Mouse (Mus musculus) thymus, adult 2 months (tissue): ENCODE data around the gene Ska3.

Experiments used
- CTCF ChIP-seq: fragments of 200-500 bp; IDR thresholded peaks from 2 replicates; pipeline ENCODE4 v1.5.1; 2012; ENCODE audit warnings: mild to moderate bottlenecking, control low read depth, low read length, moderate library complexity, borderline replicate concordance; ENCODE audit not compliant: control insufficient read depth, poor library complexity, insufficient read depth; ENCODE audit errors: extremely low read depth
- POLR2A ChIP-seq: fragments of 200-500 bp; IDR thresholded peaks from 2 replicates; pipeline ENCODE4 v1.6.1; 2012; ENCODE audit warnings: mild to moderate bottlenecking, low read length, control low read depth, moderate library complexity; ENCODE audit not compliant: control insufficient read depth, poor library complexity, insufficient read depth; ENCODE audit errors: extremely low read depth

- no peak for TF ChIP-seq POLR2A
- TF ChIP-seq CTCF: no peak
These were observed 67.7 kb downstream of the Ska3 start, which contains the start of gene Lats2 for GRCm38 (mm10) chr14:57758237-57758636.
